Mouse (Mus musculus) heart, embryonic 15.5 days (tissue): Measurements from ENCODE around the gene Ap5b1. TPM values are rescaled to one million over a fixed set of nuclear protein-coding genes. Genes with fewer than 3 reads are reported as not detected.
A peak's percentile ranks its signal among the peaks of the same experiment; 100 is the strongest.

Source experiments
- ATAC-seq: fragments of 200-750 bp; cut with Nextera tagmentation; replicated peaks from 2 replicates; pipeline ENCODE4 v1.8.0; 2017; ENCODE audit warnings: low read depth, moderate TSS enrichment; ENCODE audit not compliant: insufficient number of reproducible peaks, insufficient read depth, low FRiP score
- H3K27ac ChIP-seq: fragments of 300-500 bp; sonication (generic); 2 replicates; pipeline ENCODE4 v1.5.1; 2015; ENCODE audit warnings: mild to moderate bottlenecking, inconsistent platforms
- H3K27me3 ChIP-seq: fragments of 300-500 bp; sonication (generic); 2 replicates; pipeline ENCODE4 v1.6.1; 2015; ENCODE audit warnings: inconsistent platforms
- H3K36me3 ChIP-seq: fragments of 300-500 bp; sonication (generic); 2 replicates; pipeline ENCODE4 v1.6.1; 2015; ENCODE audit warnings: mild to moderate bottlenecking, inconsistent platforms
- H3K4me1 ChIP-seq: fragments of 300-500 bp; sonication (generic); replicated peaks from 2 replicates; pipeline ENCODE4 v1.6.1; 2015; ENCODE audit warnings: inconsistent platforms
- H3K4me2 ChIP-seq: fragments of 300-500 bp; sonication (generic); 2 replicates; pipeline ENCODE4 v1.6.1; 2015; ENCODE audit warnings: inconsistent platforms, mild to moderate bottlenecking, moderate library complexity
- H3K4me3 ChIP-seq: fragments of 300-500 bp; sonication (generic); 2 replicates; pipeline ENCODE4 v1.5.1; 2015; ENCODE audit warnings: mild to moderate bottlenecking, inconsistent platforms
- H3K9ac ChIP-seq: fragments of 300-500 bp; sonication (generic); 2 replicates; pipeline ENCODE4 v1.6.1; 2015; ENCODE audit warnings: mild to moderate bottlenecking, inconsistent platforms
- H3K9me3 ChIP-seq: fragments of 300-500 bp; sonication (generic); replicated peaks from 2 replicates; pipeline ENCODE4 v1.6.1; 2016; ENCODE audit warnings: inconsistent platforms
- WGBS: fragments of 180-500 bp; shearing (Covaris S2); methylation state at CpG from one replicate; pipeline ENCODE4 v1.1.7; 2015; ENCODE audit warnings: mixed read lengths; 5-methylcytosine and 5-hydroxymethylcytosine counted together
- polyA plus RNA-seq: library from polyadenylated mRNA; unstranded; fragments of >200 nt; fragmentation: Nextera tagmentation; extraction: Ambion mirVana; gene quantifications from 2 replicates; pipeline ENCODE4 v1.2.1, GENCODE M21; 2015

Ap5b1 gene
- 2.0 and 4.5 TPM in 2 replicates for polyA plus RNA-seq

GRCm38 (mm10) chr19:5567534-5568469 lies at the start of gene Ap5b1:
Ap5b1 (plus strand) TSS chr19:5568025.
- Histone ChIP-seq H3K4me1 (peaks cover 23% of the 10 kb centered on the region), H3K36me3 (peaks cover 7% of the 10 kb centered on the region; the same call in 1 of the 2 replicates), H3K9me3 (no peaks in the 10 kb centered on the region), H3K27me3 (peaks cover 44% of the 10 kb centered on the region), H3K9ac (peak within 1 kb of the TSS; percentile 84), H3K27ac (peak within 1 kb of the TSS; percentile 92), H3K4me2 (peak within 1 kb of the TSS; percentile 91), H3K4me3 (peak within 1 kb of the TSS; percentile 74)
- ATAC-seq, result peak; percentile 81
- WGBS, result 1% methylated on average over 89 of the region's 102 CpGs

- Histone ChIP-seq H3K4me1 (no peaks in the 10 kb centered on the region), H3K27ac (no peak overlapping the region), H3K9me3 (no peaks in the 10 kb centered on the region), H3K9ac (no peak overlapping the region), H3K36me3 (no peaks in the 10 kb centered on the region), H3K27me3 (no peaks in the 10 kb centered on the region), H3K4me3 (no peak overlapping the region), H3K4me2 (no peak overlapping the region)
- ATAC-seq, result no peak
- WGBS, result 85% methylated on average over 3 of the region's 3 CpGs
Measured at GRCm38 (mm10) chr19:5518721-5519120, 49.1 kb upstream of the Ap5b1 start.

- no peak for ATAC-seq
- H3K4me1 ChIP-seq, result peaks cover 5% of the 10 kb centered on the region
- no peaks in the 10 kb centered on the region for H3K9me3 ChIP-seq
- no peak overlapping the region for H3K27ac ChIP-seq
- H3K9ac ChIP-seq, result no peak overlapping the region
- WGBS, result 70% methylated on average over 5 of the region's 5 CpGs
- 0 out of 2 replicates have a peak, but pooled peaks cover under 1% of the 10 kb centered on the region for H3K27me3 ChIP-seq
- no peak overlapping the region for H3K4me3 ChIP-seq
- no peaks in the 10 kb centered on the region for H3K36me3 ChIP-seq
- H3K4me2 ChIP-seq, result no peak overlapping the region
Measured at GRCm38 (mm10) chr19:5525204-5525603, 42.6 kb upstream of the Ap5b1 start.

- Histone ChIP-seq H3K9ac (peak overlapping the region; percentile 35; the same call in 1 of the 2 replicates), H3K27me3 (0 out of 2 replicates have a peak, but pooled peaks cover 4% of the 10 kb centered on the region), H3K27ac (no peak overlapping the region), H3K9me3 (no peaks in the 10 kb centered on the region), H3K4me2 (peak overlapping the region; percentile 59), H3K36me3 (no peaks in the 10 kb centered on the region), H3K4me3 (peak overlapping the region; percentile 34), H3K4me1 (peaks cover 5% of the 10 kb centered on the region)
- WGBS, result 17% methylated on average over 20 of the region's 20 CpGs
- ATAC-seq, result peak; percentile 97
Measured at GRCm38 (mm10) chr19:5529325-5530137, 38.3 kb upstream of the Ap5b1 start.

- Histone ChIP-seq H3K36me3 (no peaks in the 10 kb centered on the region), H3K9ac (no peak overlapping the region), H3K27ac (no peak overlapping the region), H3K9me3 (no peaks in the 10 kb centered on the region), H3K4me3 (no peak overlapping the region), H3K27me3 (0 out of 2 replicates have a peak, but pooled peaks cover 4% of the 10 kb centered on the region), H3K4me1 (peaks cover 5% of the 10 kb centered on the region), H3K4me2 (peak overlapping the region; percentile 59; the same call in 1 of the 2 replicates)
- ATAC-seq, result no peak
- WGBS, result 66% methylated on average over 7 of the region's 7 CpGs
Measured at GRCm38 (mm10) chr19:5530138-5530524, 37.7 kb upstream of the Ap5b1 start.

GRCm38 (mm10) chr19:5532520-5532919 lies 35.3 kb upstream of the Ap5b1 start:
- H3K4me3 ChIP-seq, result no peak overlapping the region
- 58% methylated on average over 8 of the region's 8 CpGs for WGBS
- H3K36me3 ChIP-seq, result no peaks in the 10 kb centered on the region
- no peak for ATAC-seq
- peaks cover 5% of the 10 kb centered on the region for H3K4me1 ChIP-seq
- H3K27ac ChIP-seq, result no peak overlapping the region
- 0 out of 2 replicates have a peak, but pooled peaks cover 4% of the 10 kb centered on the region for H3K27me3 ChIP-seq
- H3K4me2 ChIP-seq, result no peak overlapping the region
- H3K9me3 ChIP-seq, result no peaks in the 10 kb centered on the region
- H3K9ac ChIP-seq, result no peak overlapping the region

GRCm38 (mm10) chr19:5538786-5539185 lies 29.0 kb upstream of the Ap5b1 start:
- Histone ChIP-seq H3K4me1 (no peaks in the 10 kb centered on the region; the same call in 1 of the 2 replicates), H3K27me3 (peaks cover 6% of the 10 kb centered on the region; the same call in 1 of the 2 replicates), H3K36me3 (no peaks in the 10 kb centered on the region), H3K9ac (no peak overlapping the region), H3K4me2 (no peak overlapping the region), H3K4me3 (no peak overlapping the region), H3K9me3 (no peaks in the 10 kb centered on the region), H3K27ac (no peak overlapping the region)
- WGBS, result 63% methylated on average over 8 of the region's 8 CpGs
- ATAC-seq, result no peak

GRCm38 (mm10) chr19:5543362-5543761 lies 24.5 kb upstream of the Ap5b1 start:
- Histone ChIP-seq H3K4me1 (no peaks in the 10 kb centered on the region; the same call in 1 of the 2 replicates), H3K27me3 (peaks cover 6% of the 10 kb centered on the region; the same call in 1 of the 2 replicates), H3K27ac (no peak overlapping the region), H3K4me2 (no peak overlapping the region), H3K36me3 (no peaks in the 10 kb centered on the region), H3K9ac (no peak overlapping the region), H3K9me3 (no peaks in the 10 kb centered on the region), H3K4me3 (no peak overlapping the region)
- no peak for ATAC-seq
- 82% methylated on average over 9 of the region's 9 CpGs for WGBS

GRCm38 (mm10) chr19:5544031-5544430 lies 23.8 kb upstream of the Ap5b1 start:
- 51% methylated on average over 11 of the region's 11 CpGs for WGBS
- no peaks in the 10 kb centered on the region for H3K36me3 ChIP-seq
- H3K9me3 ChIP-seq, result no peaks in the 10 kb centered on the region
- no peak overlapping the region for H3K9ac ChIP-seq
- H3K4me1 ChIP-seq, result no peaks in the 10 kb centered on the region; the same call in 1 of the 2 replicates
- H3K4me2 ChIP-seq, result no peak overlapping the region
- H3K27me3 ChIP-seq, result peaks cover 6% of the 10 kb centered on the region; the same call in 1 of the 2 replicates
- H3K4me3 ChIP-seq, result no peak overlapping the region
- no peak for ATAC-seq
- no peak overlapping the region for H3K27ac ChIP-seq

- no peaks in the 10 kb centered on the region for H3K36me3 ChIP-seq
- no peak for ATAC-seq
- no peak overlapping the region for H3K4me3 ChIP-seq
- H3K4me2 ChIP-seq, result no peak overlapping the region
- H3K4me1 ChIP-seq, result no peaks in the 10 kb centered on the region
- no peaks in the 10 kb centered on the region for H3K9me3 ChIP-seq
- 50% methylated on average over 4 of the region's 4 CpGs for WGBS
- H3K9ac ChIP-seq, result no peak overlapping the region
- 0 out of 2 replicates have a peak, but pooled peaks cover 13% of the 10 kb centered on the region for H3K27me3 ChIP-seq
- H3K27ac ChIP-seq, result no peak overlapping the region; the same call in 1 of the 2 replicates
Measured at GRCm38 (mm10) chr19:5547471-5548056, 20.3 kb upstream of the Ap5b1 start.
